Mouse (Mus musculus): ENCODE results near the gene Ccdc148. TPM values are rescaled to one million over a fixed set of nuclear protein-coding genes. Genes with fewer than 3 reads are reported as not detected.

Gene Ccdc148
- total and polyA plus RNA-seq, 3 experiments: not detected

- H3K4me3 ChIP-seq (ENCODE audit: control insufficient read depth in 1 of 2, insufficient read depth in 1 of 2, low read depth in 2 of 2, low read length in 2 of 2): no peak overlapping the region
Observed at GRCm38 (mm10) chr2:59178191-59178590, 17.7 kb upstream of the Ccdc148 start.

GRCm38 (mm10) chr2:59175926-59176325, 15.4 kb upstream of the Ccdc148 start:
- Histone ChIP-seq H3K79me2 (ENCODE audit: control insufficient read depth, insufficient read depth, low read length, poor library complexity) (no peaks in the 10 kb centered on the region), H3K4me3 (ENCODE audit: control insufficient read depth in 1 of 2, insufficient read depth in 1 of 2, low read depth in 2 of 2, low read length in 2 of 2) (no peak overlapping the region), H3K27ac (ENCODE audit: control insufficient read depth, low read depth, low read length) (no peak overlapping the region), H3K4me1 (ENCODE audit: control insufficient read depth in 1 of 2, insufficient read depth in 2 of 2, low read length in 2 of 2) (no peaks in the 10 kb centered on the region), H3K36me3 (ENCODE audit: control insufficient read depth in 1 of 2, insufficient read depth in 2 of 2, low read length in 2 of 2) (no peaks in the 10 kb centered on the region), H3K27me3 (ENCODE audit: control insufficient read depth in 1 of 2, insufficient read depth in 2 of 2, low read length in 2 of 2) (no peaks in the 10 kb centered on the region), H3K9me3 (replicated peaks; ENCODE audit: insufficient read depth, low read length) (no peaks in the 10 kb centered on the region), H3K9ac (ENCODE audit: control insufficient read depth, low read depth, low read length, poor library complexity, severe bottlenecking) (no peak overlapping the region)
- TF ChIP-seq RAD21 (IDR thresholded peaks at IDR 0.05; ENCODE audit: low read depth, low read length) (no peak), BHLHE40 (IDR thresholded peaks at IDR 0.05; ENCODE audit: borderline replicate concordance, low read depth, low read length) (no peak), TAL1 (IDR thresholded peaks at IDR 0.05; ENCODE audit: low read length) (no peak), HCFC1 (IDR thresholded peaks at IDR 0.05; ENCODE audit: low read depth, low read length) (no peak), KAT2A (conservative IDR thresholded peaks at IDR 0.05; ENCODE audit: low read depth, low read length) (no peak), MAFK (IDR thresholded peaks at IDR 0.05; ENCODE audit: borderline replicate concordance, low read depth, low read length) (no peak)
- DNase-seq (ENCODE audit: low read depth, low spot score): no peak

More at GRCm38 (mm10) chr2:59178191-59178590, 17.7 kb upstream of the Ccdc148 start:
- Histone ChIP-seq H3K27ac (ENCODE audit: control insufficient read depth, low read depth, low read length) (no peak overlapping the region), H3K9me3 (replicated peaks; ENCODE audit: insufficient read depth, low read length) (no peaks in the 10 kb centered on the region), H3K4me1 (ENCODE audit: control insufficient read depth in 1 of 2, insufficient read depth in 2 of 2, low read length in 2 of 2) (no peaks in the 10 kb centered on the region), H3K9ac (ENCODE audit: control insufficient read depth, low read depth, low read length, poor library complexity, severe bottlenecking) (no peak overlapping the region), H3K36me3 (ENCODE audit: control insufficient read depth in 1 of 2, insufficient read depth in 2 of 2, low read length in 2 of 2) (no peaks in the 10 kb centered on the region), H3K79me2 (ENCODE audit: control insufficient read depth, insufficient read depth, low read length, poor library complexity) (no peaks in the 10 kb centered on the region), H3K27me3 (ENCODE audit: control insufficient read depth in 1 of 2, insufficient read depth in 2 of 2, low read length in 2 of 2) (no peaks in the 10 kb centered on the region)
- DNase-seq (ENCODE audit: low read depth, low spot score): no peak
- no peak for TF ChIP-seq GATA1 (IDR thresholded peaks at IDR 0.05; ENCODE audit: low read depth, low read length)
- no peak for TF ChIP-seq POLR2A (IDR thresholded peaks at IDR 0.05; ENCODE audit: control insufficient read depth in 1 of 2, insufficient read depth in 1 of 2, low read depth in 1 of 2, low read length in 2 of 2, poor library complexity in 1 of 2)
- no peak for TF ChIP-seq TBP (IDR thresholded peaks at IDR 0.05; ENCODE audit: low read depth, low read length)
- no peak for TF ChIP-seq UBTF (IDR thresholded peaks at IDR 0.05; ENCODE audit: borderline replicate concordance, insufficient read depth, low read depth, low read length)
- TF ChIP-seq HCFC1 (IDR thresholded peaks at IDR 0.05; ENCODE audit: low read depth, low read length): no peak
- TF ChIP-seq ZKSCAN1 (IDR thresholded peaks at IDR 0.05; ENCODE audit: low read depth, low read length): no peak
- no peak for TF ChIP-seq SMC3 (IDR thresholded peaks at IDR 0.05; ENCODE audit: low read depth, low read length)
- no peak for TF ChIP-seq CHD1 (IDR thresholded peaks at IDR 0.05; ENCODE audit: low read depth, low read length)
- no peak for TF ChIP-seq ETS1 (IDR thresholded peaks at IDR 0.05; ENCODE audit: low read depth, low read length)
- TF ChIP-seq NRF1 (IDR thresholded peaks at IDR 0.05; ENCODE audit: insufficient read depth, low read depth, low read length, poor library complexity, severe bottlenecking): no peak
- TF ChIP-seq MAZ (IDR thresholded peaks at IDR 0.05; ENCODE audit: low read depth, low read length): no peak
- TF ChIP-seq TAL1 (IDR thresholded peaks at IDR 0.05; ENCODE audit: low read length): no peak
- no peak for TF ChIP-seq GABPA (IDR thresholded peaks at IDR 0.05; ENCODE audit: low read depth, low read length)
- no peak for TF ChIP-seq NELFE (IDR thresholded peaks at IDR 0.05; ENCODE audit: low read depth, low read length)
- TF ChIP-seq MYB (IDR thresholded peaks at IDR 0.05; ENCODE audit: low read depth, low read length): no peak

Data from MEL (cell line).